Mouse (Mus musculus) lung, embryonic 14.5 days (tissue): Measurements from ENCODE around the gene Sh3bp1. TPM values are rescaled to one million over a fixed set of nuclear protein-coding genes. Genes with fewer than 3 reads are reported as not detected.
A peak's percentile ranks its signal among the peaks of the same experiment; 100 is the strongest.

ENCODE experiments used
- ATAC-seq: fragments of 200-750 bp; cut with Nextera tagmentation; 2 replicates; pipeline ENCODE4 v1.8.0; 2017; ENCODE audit warnings: mild to moderate bottlenecking, moderate TSS enrichment, moderate library complexity; ENCODE audit not compliant: insufficient read depth
- DNase-seq: peaks from one replicate; pipeline ENCODE4 v3.0.0-alpha.2; 2015
- H3K27ac ChIP-seq: fragments of 300-500 bp; sonication (generic); 2 replicates; pipeline ENCODE4 v1.5.1; 2014; ENCODE audit warnings: low read depth, mild to moderate bottlenecking, moderate library complexity
- H3K27me3 ChIP-seq: fragments of 300-500 bp; sonication (generic); 2 replicates; pipeline ENCODE4 v1.6.1; 2014; ENCODE audit warnings: low read length, control low read depth; ENCODE audit not compliant: insufficient read depth
- H3K36me3 ChIP-seq: fragments of 300-500 bp; sonication (generic); 2 replicates; pipeline ENCODE4 v1.6.1; 2014; ENCODE audit warnings: control low read depth; ENCODE audit not compliant: insufficient read depth
- H3K4me1 ChIP-seq: fragments of 300-500 bp; sonication (generic); 2 replicates; pipeline ENCODE4 v1.6.1; 2014; ENCODE audit warnings: antibody characterized with exemption, control low read depth; ENCODE audit not compliant: insufficient read depth
- H3K4me2 ChIP-seq: fragments of 300-500 bp; sonication (generic); 2 replicates; pipeline ENCODE4 v1.6.1; 2014; ENCODE audit warnings: mild to moderate bottlenecking
- H3K4me3 ChIP-seq: fragments of 300-500 bp; sonication (generic); 2 replicates; pipeline ENCODE4 v1.5.1; 2014; ENCODE audit warnings: low read depth, low read length
- H3K9ac ChIP-seq: fragments of 300-500 bp; sonication (generic); 2 replicates; pipeline ENCODE4 v1.6.1; 2014
- H3K9me3 ChIP-seq: fragments of 300-500 bp; sonication (generic); 2 replicates; pipeline ENCODE4 v1.6.1; 2016; ENCODE audit warnings: low read depth, low read length, control low read depth
- CTCF ChIP-seq: IDR thresholded peaks from 2 replicates; pipeline ENCODE4 v1.5.1; 2016; ENCODE audit warnings: antibody characterized with exemption, low read depth
- WGBS: fragments of 180-500 bp; shearing (Covaris S2); extraction: QIAGEN DNeasy Blood & Tissue Kit; methylation state at CpG from one replicate; pipeline ENCODE4 v1.1.7; 2014; 5-methylcytosine and 5-hydroxymethylcytosine counted together
- polyA plus RNA-seq: library from polyadenylated mRNA; unstranded; fragments of >200 nt; fragmentation: Nextera tagmentation; extraction: Ambion mirVana; gene quantifications from 2 replicates; pipeline ENCODE4 v1.2.1, GENCODE M21; 2014

Gene Sh3bp1
- polyA plus RNA-seq, 1 experiment from 2014 or later = 43.9 TPM

- H3K27me3 ChIP-seq = no peaks in the 10 kb centered on the region
- DNase-seq (no peak), ATAC-seq (no peak)
- no peaks in the 10 kb centered on the region for H3K9me3 ChIP-seq
- H3K36me3 ChIP-seq = peaks cover 15% of the 10 kb centered on the region
- TF ChIP-seq CTCF = no peak
- no peak overlapping the region for H3K4me3 ChIP-seq
- no peak overlapping the region for H3K27ac ChIP-seq
- peaks cover 10% of the 10 kb centered on the region for H3K4me1 ChIP-seq
- 76% methylated on average over 7 of the region's 7 CpGs for WGBS
- no peak overlapping the region for H3K4me2 ChIP-seq
- H3K9ac ChIP-seq = no peak overlapping the region
Observed at GRCm38 (mm10) chr15:78930801-78931426, 31.3 kb downstream of the Sh3bp1 start.

DNA sequence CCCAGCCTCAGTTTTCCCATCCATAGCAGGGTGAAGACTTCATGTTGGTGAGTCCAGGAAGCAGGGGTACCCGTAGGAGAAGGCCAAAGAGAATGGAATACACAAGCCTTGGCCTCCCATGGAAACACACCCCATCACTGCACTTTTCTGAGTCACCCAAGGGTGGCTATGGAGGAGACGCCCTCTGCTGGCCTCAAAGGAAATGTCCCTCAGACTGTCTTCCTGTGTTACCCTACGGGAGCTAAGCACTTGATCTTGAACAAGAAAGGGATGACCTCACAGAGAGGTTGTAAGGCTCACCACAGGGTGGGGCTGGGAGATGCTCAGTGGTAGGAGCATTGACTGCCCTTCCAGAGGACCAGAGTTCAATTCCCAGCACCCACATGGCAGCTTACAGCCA is 32.0 kb downstream of the Sh3bp1 start:
- no peak overlapping the region for H3K4me3 ChIP-seq
- H3K4me2 ChIP-seq = no peak overlapping the region
- peak; percentile 60 for DNase-seq
- ATAC-seq = no peak
- H3K27ac ChIP-seq = no peak overlapping the region
- peaks cover 17% of the 10 kb centered on the region for H3K36me3 ChIP-seq
- peaks cover 9% of the 10 kb centered on the region; the same call in 1 of the 2 replicates for H3K4me1 ChIP-seq
- 22% methylated on average over 3 of the region's 3 CpGs for WGBS
- H3K27me3 ChIP-seq = no peaks in the 10 kb centered on the region
- TF ChIP-seq CTCF = peak; percentile 71
- H3K9me3 ChIP-seq = no peaks in the 10 kb centered on the region
- H3K9ac ChIP-seq = no peak overlapping the region

DNA sequence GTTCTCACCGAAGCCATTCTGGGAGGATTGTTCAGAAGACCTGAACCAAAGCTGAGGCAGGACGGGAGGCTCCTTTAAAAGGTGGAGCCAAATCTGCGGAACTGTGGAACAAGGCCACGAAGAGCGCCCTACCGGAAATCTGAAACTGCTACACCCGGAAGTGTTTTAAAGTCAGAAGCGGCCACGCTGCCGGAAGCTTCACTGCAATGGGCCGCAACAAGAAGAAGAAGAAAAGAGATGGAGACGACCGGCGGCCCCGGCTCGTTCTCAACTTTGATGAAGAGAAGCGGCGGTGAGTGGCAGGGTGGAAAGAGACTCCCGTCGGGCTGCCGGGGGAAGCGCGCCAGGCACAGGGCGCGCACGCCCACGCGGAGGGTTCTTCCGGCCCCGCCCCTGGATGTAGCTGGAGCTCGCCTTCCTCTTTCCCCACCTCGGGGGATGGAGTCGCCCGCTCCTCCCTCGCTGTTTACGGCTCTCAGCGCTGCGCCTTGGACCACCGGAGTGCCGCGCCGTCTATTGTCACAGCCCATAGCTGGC is 35.3 kb downstream of the Sh3bp1 start, which contains the start of gene Nol12:
Gene Nol12, plus strand, starts transcription at position 150 of the 537 bp plus-strand sequence.
- DNase-seq (peak; percentile 96), ATAC-seq (peak; percentile 85)
- Histone ChIP-seq H3K4me1 (peaks cover 5% of the 10 kb centered on the region; the same call in 1 of the 2 replicates), H3K27ac (peak within 1 kb of the TSS; percentile 74), H3K9me3 (no peaks in the 10 kb centered on the region), H3K27me3 (no peaks in the 10 kb centered on the region), H3K4me3 (peak within 1 kb of the TSS; percentile 70), H3K36me3 (peaks cover 40% of the 10 kb centered on the region), H3K9ac (peak within 1 kb of the TSS; percentile 70), H3K4me2 (peak within 1 kb of the TSS; percentile 62)
- under 1% methylated on average over 42 of the region's 42 CpGs for WGBS
- TF ChIP-seq CTCF = peak; percentile 27

DNA sequence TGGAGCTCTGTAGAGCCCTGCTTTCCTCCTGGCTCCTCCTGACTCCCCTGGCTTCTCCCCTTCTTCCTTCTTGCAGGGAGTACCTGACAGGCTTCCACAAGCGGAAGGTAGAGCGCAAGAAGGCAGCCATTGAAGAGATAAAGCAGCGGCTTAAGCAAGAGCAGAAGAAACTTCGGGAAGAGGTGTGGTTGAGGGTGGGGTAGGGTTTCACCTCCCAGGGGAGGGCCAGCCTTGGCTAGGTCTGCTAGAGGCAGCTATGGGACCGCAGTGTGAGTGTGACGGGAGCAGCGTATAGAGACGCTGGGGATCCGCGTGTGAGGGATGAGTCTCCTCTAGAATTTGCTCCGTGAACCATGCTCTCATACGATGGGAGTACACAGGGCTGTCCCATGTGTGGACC is 36.8 kb downstream of the Sh3bp1 start:
- no peak for ATAC-seq
- Histone ChIP-seq H3K4me2 (peak overlapping the region; percentile 62), H3K27ac (no peak overlapping the region), H3K9ac (no peak overlapping the region), H3K9me3 (no peaks in the 10 kb centered on the region), H3K27me3 (no peaks in the 10 kb centered on the region), H3K4me3 (no peak overlapping the region), H3K36me3 (peaks cover 49% of the 10 kb centered on the region), H3K4me1 (peaks cover 5% of the 10 kb centered on the region; the same call in 1 of the 2 replicates)
- no peak for TF ChIP-seq CTCF
- no peak for DNase-seq
- 91% methylated on average over 12 of the region's 12 CpGs for WGBS

GRCm38 (mm10) chr15:78937311-78937710 is 37.7 kb downstream of the Sh3bp1 start:
- H3K9ac ChIP-seq = no peak overlapping the region; the same call in 1 of the 2 replicates
- no peak for TF ChIP-seq CTCF
- no peak overlapping the region for H3K27ac ChIP-seq
- no peaks in the 10 kb centered on the region for H3K27me3 ChIP-seq
- H3K4me2 ChIP-seq = no peak overlapping the region
- 92% methylated on average over 10 of the region's 10 CpGs for WGBS
- no peak for DNase-seq
- peaks cover 55% of the 10 kb centered on the region for H3K36me3 ChIP-seq
- no peak for ATAC-seq
- peaks cover 5% of the 10 kb centered on the region; the same call in 1 of the 2 replicates for H3K4me1 ChIP-seq
- H3K4me3 ChIP-seq = no peak overlapping the region
- H3K9me3 ChIP-seq = no peaks in the 10 kb centered on the region

DNA sequence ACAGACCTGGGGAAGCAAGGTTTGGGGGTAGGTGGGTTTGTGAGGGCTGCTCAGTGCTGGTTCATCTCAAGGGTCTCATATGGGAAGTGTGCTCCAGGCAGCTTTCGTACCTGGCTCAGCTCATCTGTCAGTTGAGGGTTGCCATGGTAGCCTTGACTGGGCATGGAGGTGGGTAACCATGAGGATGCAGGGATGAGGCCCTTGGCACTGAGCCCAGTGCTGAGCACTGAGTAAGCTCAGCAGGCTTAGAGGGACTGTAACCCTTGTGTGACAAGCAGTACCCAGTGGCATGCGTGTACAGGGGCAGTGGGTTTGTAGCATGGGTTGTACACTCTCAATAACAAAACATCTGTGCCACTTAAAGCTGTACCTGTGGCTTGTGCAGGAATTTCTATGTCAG is 38.4 kb downstream of the Sh3bp1 start:
- H3K27ac ChIP-seq = no peak overlapping the region
- no peaks in the 10 kb centered on the region for H3K9me3 ChIP-seq
- 95% methylated on average over 2 of the region's 2 CpGs for WGBS
- H3K4me2 ChIP-seq = no peak overlapping the region
- DNase-seq = no peak
- peaks cover 55% of the 10 kb centered on the region for H3K36me3 ChIP-seq
- TF ChIP-seq CTCF = no peak
- ATAC-seq = no peak
- H3K27me3 ChIP-seq = no peaks in the 10 kb centered on the region
- H3K9ac ChIP-seq = no peak overlapping the region
- H3K4me3 ChIP-seq = no peak overlapping the region
- peaks cover 5% of the 10 kb centered on the region; the same call in 1 of the 2 replicates for H3K4me1 ChIP-seq

- no peaks in the 10 kb centered on the region for H3K27me3 ChIP-seq
- peaks cover 5% of the 10 kb centered on the region; the same call in 1 of the 2 replicates for H3K4me1 ChIP-seq
- H3K9me3 ChIP-seq = no peaks in the 10 kb centered on the region
- no peak overlapping the region for H3K4me2 ChIP-seq
- ATAC-seq = no peak
- H3K4me3 ChIP-seq = no peak overlapping the region
- no peak overlapping the region for H3K9ac ChIP-seq
- WGBS = 90% methylated on average over 13 of the region's 13 CpGs
- TF ChIP-seq CTCF = no peak
- no peak overlapping the region for H3K27ac ChIP-seq
- DNase-seq = no peak
- H3K36me3 ChIP-seq = peaks cover 55% of the 10 kb centered on the region
Observed at GRCm38 (mm10) chr15:78940325-78940724, 40.8 kb downstream of the Sh3bp1 start.
